17 mouse cellular contexts compared by ENCODE assay signal in the genomic region with DNA sequence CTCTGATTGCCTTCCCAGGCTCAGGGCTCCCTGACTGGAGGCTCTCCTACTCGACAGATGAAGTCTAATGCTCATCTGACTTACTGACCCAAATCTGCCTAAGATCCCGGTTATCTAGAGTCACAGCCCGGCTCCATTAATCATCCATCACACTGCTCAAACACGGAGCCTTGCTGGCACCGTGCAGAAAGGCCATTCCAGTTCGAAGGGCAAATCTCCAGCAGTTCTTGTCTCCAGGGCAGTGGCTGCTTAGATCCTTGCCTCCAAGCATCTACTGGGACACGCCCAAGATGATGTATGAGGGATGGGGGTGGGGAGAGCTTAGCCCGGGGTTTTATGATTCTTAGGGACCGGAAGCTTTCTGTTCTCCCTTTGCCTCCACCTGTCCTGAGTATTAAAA. TPM values are rescaled to one million over a fixed set of nuclear protein-coding genes. Genes with fewer than 3 reads are reported as not detected.
A peak's percentile ranks its signal among the peaks of the same experiment; 100 is the strongest.
DNase-seq lines count a peak whose midpoint lies in the region; ATAC-seq lines count a peak whose summit lies in the region.
"Had no signal": no experiment of that assay in that cellular context is flagged by ENCODE, and none has a peak within 500 bp of the region (broad histone marks: within the 10 kb centered on the region; RNA-seq: fewer than 3 reads in every experiment).

No protein-coding gene starts in this region.

- no peak overlapping the region for H3K4me3 ChIP-seq in heart, embryonic 12.5 days
- H3K4me3 ChIP-seq: heart, adult 2 months; hindbrain, embryonic 15.5 days; limb, embryonic 12.5 days had no signal

- no peak overlapping the region for H3K27ac ChIP-seq in heart, embryonic 12.5 days (ENCODE audit: poor library complexity, severe bottlenecking)
- H3K27ac ChIP-seq: heart, adult 2 months; hindbrain, embryonic 15.5 days; kidney, postnatal 0 days; limb, embryonic 12.5 days; macrophage had no signal

- H3K27me3 ChIP-seq in heart, embryonic 12.5 days (replicated peaks): no peaks in the 10 kb centered on the region
- H3K27me3 ChIP-seq: hindbrain, embryonic 15.5 days; limb, embryonic 12.5 days had no signal

- no peak for ATAC-seq in heart, embryonic 12.5 days (ENCODE audit: insufficient number of reproducible peaks, low FRiP score)
- ATAC-seq: activated CD4-positive, CD25-positive, alpha-beta regulatory T cell, adult 4 months; forebrain, postnatal 0 days had no signal

- WGBS in heart, embryonic 12.5 days: 43% methylated on average over 9 of the region's 9 CpGs

- no peak overlapping the region for H3K9ac ChIP-seq in heart, embryonic 12.5 days
- H3K9ac ChIP-seq: forebrain, postnatal 0 days; hindbrain, embryonic 15.5 days; limb, embryonic 12.5 days had no signal

- H3K4me1 ChIP-seq in heart, embryonic 12.5 days (replicated peaks): peaks cover 4% of the 10 kb centered on the region

- H3K9me3 ChIP-seq in heart, embryonic 12.5 days (replicated peaks): peaks cover 6% of the 10 kb centered on the region; the same call in 1 of the 2 replicates
- H3K9me3 ChIP-seq: hindbrain, embryonic 15.5 days; limb, embryonic 12.5 days had no signal

- no peak overlapping the region for H3K4me2 ChIP-seq in heart, embryonic 12.5 days
- H3K4me2 ChIP-seq: hindbrain, embryonic 15.5 days; limb, embryonic 12.5 days had no signal

- 0 out of 2 replicates have a peak, but pooled peaks cover 2% of the 10 kb centered on the region for H3K36me3 ChIP-seq in heart, embryonic 12.5 days
- H3K36me3 ChIP-seq: hindbrain, embryonic 15.5 days; limb, embryonic 12.5 days had no signal

- peak; percentile 22 to 33 for DNase-seq in heart, adult 18-20 months
- peak; percentile 32 for DNase-seq in urinary bladder, postnatal 14 days (ENCODE audit: low spot score)
- DNase-seq in urinary bladder, adult 18-20 months (ENCODE audit: low spot score in 2 of 2): no peak
- peak; percentile 30 for DNase-seq in gastrocnemius, postnatal 25 days
- DNase-seq in right cerebral cortex, postnatal 14 days: no peak
- DNase-seq in thymus, postnatal 0 days (ENCODE audit: low spot score): no peak
- no peak for DNase-seq in layer of hippocampus, postnatal 14 days (ENCODE audit: low spot score in 2 of 2)
- DNase-seq: forebrain, postnatal 0 days; thymus, postnatal 36 days had no signal

RNA-seq across cellular contexts. Expression of a gene that starts 55.0 kb away (rescaled TPM):
- 1 to 10 TPM; 4.3 to 4.9 TPM for total RNA-seq in heart, adult 18-20 months (2021)
- 1.4 and 1.7 TPM in 2 replicates for polyA plus RNA-seq in heart, embryonic 12.5 days (2016; fragmentation: Nextera tagmentation; extraction: Ambion mirVana)
- 1 to 10 TPM; 6.0 to 6.3 TPM for total RNA-seq in gastrocnemius, postnatal 25 days (2021)
- polyA plus RNA-seq in thymus, postnatal 0 days (2015; fragmentation: Nextera tagmentation; extraction: Ambion mirVana): 4.4 and 5.6 TPM in 2 replicates
- 10 to 100 TPM; 25.8 to 26.0 TPM for total RNA-seq in layer of hippocampus, postnatal 14 days (2021)
- total RNA-seq: MEL had no signal
- polyA plus RNA-seq: activated CD4-positive, CD25-positive, alpha-beta regulatory T cell, adult 4 months; macrophage had no signal

Comparison
In these comparisons a context has a peak if more than half of its experiments do, and no peak if none do; other contexts are left out.
1. DNase-seq: peak in heart, adult 18-20 months (2 of 2), urinary bladder, postnatal 14 days (single experiment) and gastrocnemius, postnatal 25 days (single experiment); none in urinary bladder, adult 18-20 months (0 of 2), right cerebral cortex, postnatal 14 days (single experiment), thymus, postnatal 0 days (single experiment) and layer of hippocampus, postnatal 14 days (0 of 2).